Mouse (Mus musculus): ENCODE results near the gene Cldn1. TPM values are rescaled to one million over a fixed set of nuclear protein-coding genes. Genes with fewer than 3 reads are reported as not detected.
A peak's percentile ranks its signal among the peaks of the same experiment; 100 is the strongest.

The Cldn1 gene
- polyA plus RNA-seq, 1 experiment from 2014 or later = 44.0 TPM

DNA sequence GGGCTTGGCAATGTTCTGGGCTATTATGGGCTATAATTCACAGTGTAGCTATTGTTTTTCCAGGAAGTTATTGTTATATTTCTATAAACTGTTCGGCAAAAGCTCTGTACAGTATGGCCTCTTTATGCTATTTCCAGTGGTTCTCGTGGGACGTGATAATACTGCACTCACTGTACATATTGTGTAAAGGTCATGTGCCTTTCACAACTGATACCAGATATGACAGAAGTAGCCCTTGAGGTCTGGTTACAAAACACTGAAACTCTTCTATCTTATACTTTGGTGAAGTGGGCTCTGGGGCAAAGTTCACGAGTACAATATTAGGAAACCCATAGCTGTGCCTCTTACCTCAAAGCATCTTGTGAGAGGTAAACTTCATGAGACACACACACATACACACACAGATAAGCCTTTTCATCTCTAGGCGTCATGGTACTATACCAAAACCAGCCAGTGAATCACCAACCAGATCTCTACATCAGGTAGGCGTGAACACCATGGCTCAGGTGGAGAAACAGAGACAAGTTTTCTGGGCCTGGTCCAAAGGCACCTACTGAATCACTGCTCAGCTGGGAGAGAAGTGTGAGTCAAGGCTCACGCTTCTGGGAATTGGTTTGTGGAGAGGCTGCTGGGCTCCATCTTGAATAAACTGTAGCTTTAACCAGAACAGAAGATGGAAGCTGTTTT is 2.5 kb downstream of the Cldn1 start:
- Histone ChIP-seq H3K4me2 (replicated peaks; ENCODE audit: low read depth, low read length) (peak overlapping the region; percentile 33), H3K36me3 (ENCODE audit: insufficient read depth, low read length) (no peaks in the 10 kb centered on the region), H3K4me1 (ENCODE audit: insufficient read depth, low read length) (peaks cover 2% of the 10 kb centered on the region; the same call in 1 of the 2 replicates), H3K9ac (replicated peaks; ENCODE audit: low read length) (no peak overlapping the region), H3K9me3 (ENCODE audit: low read length) (no peaks in the 10 kb centered on the region), H3K27me3 (ENCODE audit: insufficient read depth, low read length) (no peaks in the 10 kb centered on the region), H3K4me3 (ENCODE audit: low read length) (peak overlapping the region; percentile 14; the same call in 1 of the 2 replicates), H3K27ac (ENCODE audit: low read length) (no peak overlapping the region)
- no peak for ATAC-seq (ENCODE audit: low FRiP score, low TSS enrichment)
- 80% methylated on average over 7 of the region's 7 CpGs for WGBS

GRCm38 (mm10) chr16:26368121-26368520 is 3.5 kb downstream of the Cldn1 start:
- peak; percentile 46 for ATAC-seq (ENCODE audit: low FRiP score, low TSS enrichment)
- Histone ChIP-seq H3K9ac (replicated peaks; ENCODE audit: low read length) (no peak overlapping the region), H3K4me3 (ENCODE audit: low read length) (no peak overlapping the region; the same call in 1 of the 2 replicates), H3K4me1 (ENCODE audit: insufficient read depth, low read length) (peaks cover 2% of the 10 kb centered on the region; the same call in 1 of the 2 replicates), H3K36me3 (ENCODE audit: insufficient read depth, low read length) (no peaks in the 10 kb centered on the region), H3K9me3 (ENCODE audit: low read length) (no peaks in the 10 kb centered on the region), H3K4me2 (replicated peaks; ENCODE audit: low read depth, low read length) (peak overlapping the region; percentile 30; the same call in 1 of the 2 replicates), H3K27ac (ENCODE audit: low read length) (peak overlapping the region; percentile 39; the same call in 1 of the 2 replicates), H3K27me3 (ENCODE audit: insufficient read depth, low read length) (no peaks in the 10 kb centered on the region)
- 61% methylated on average over 5 of the region's 5 CpGs for WGBS

- Histone ChIP-seq H3K4me1 (ENCODE audit: insufficient read depth, low read length) (no peaks in the 10 kb centered on the region), H3K4me3 (ENCODE audit: low read length) (no peak overlapping the region), H3K27ac (ENCODE audit: low read length) (no peak overlapping the region), H3K36me3 (ENCODE audit: insufficient read depth, low read length) (no peaks in the 10 kb centered on the region), H3K9ac (replicated peaks; ENCODE audit: low read length) (no peak overlapping the region), H3K27me3 (ENCODE audit: insufficient read depth, low read length) (no peaks in the 10 kb centered on the region), H3K4me2 (replicated peaks; ENCODE audit: low read depth, low read length) (no peak overlapping the region), H3K9me3 (ENCODE audit: low read length) (no peaks in the 10 kb centered on the region)
- no peak for ATAC-seq (ENCODE audit: low FRiP score, low TSS enrichment)
- WGBS = 26% methylated on average over 3 of the region's 3 CpGs
Measured at GRCm38 (mm10) chr16:26360694-26361093, 10.9 kb downstream of the Cldn1 start.

GRCm38 (mm10) chr16:26359619-26360018 is 12.0 kb downstream of the Cldn1 start:
- 69% methylated on average over 4 of the region's 4 CpGs for WGBS
- no peak overlapping the region for H3K4me2 ChIP-seq (replicated peaks; ENCODE audit: low read depth, low read length)
- no peak for ATAC-seq (ENCODE audit: low FRiP score, low TSS enrichment)
- H3K27ac ChIP-seq (ENCODE audit: low read length) = no peak overlapping the region
- H3K4me1 ChIP-seq (ENCODE audit: insufficient read depth, low read length) = no peaks in the 10 kb centered on the region
- no peak overlapping the region for H3K4me3 ChIP-seq (ENCODE audit: low read length)
- H3K27me3 ChIP-seq (ENCODE audit: insufficient read depth, low read length) = no peaks in the 10 kb centered on the region
- no peaks in the 10 kb centered on the region for H3K36me3 ChIP-seq (ENCODE audit: insufficient read depth, low read length)
- no peaks in the 10 kb centered on the region for H3K9me3 ChIP-seq (ENCODE audit: low read length)
- H3K9ac ChIP-seq (replicated peaks; ENCODE audit: low read length) = no peak overlapping the region

GRCm38 (mm10) chr16:26358898-26359297 is 12.7 kb downstream of the Cldn1 start:
- Histone ChIP-seq H3K27ac (ENCODE audit: low read length) (no peak overlapping the region), H3K4me1 (ENCODE audit: insufficient read depth, low read length) (no peaks in the 10 kb centered on the region), H3K4me3 (ENCODE audit: low read length) (no peak overlapping the region), H3K36me3 (ENCODE audit: insufficient read depth, low read length) (no peaks in the 10 kb centered on the region), H3K27me3 (ENCODE audit: insufficient read depth, low read length) (no peaks in the 10 kb centered on the region), H3K4me2 (replicated peaks; ENCODE audit: low read depth, low read length) (no peak overlapping the region), H3K9me3 (ENCODE audit: low read length) (no peaks in the 10 kb centered on the region), H3K9ac (replicated peaks; ENCODE audit: low read length) (no peak overlapping the region)
- WGBS = 93% methylated on average over 5 of the region's 5 CpGs
- ATAC-seq (ENCODE audit: low FRiP score, low TSS enrichment) = no peak

GRCm38 (mm10) chr16:26357863-26358780 is 13.5 kb downstream of the Cldn1 start:
- no peak for ATAC-seq (ENCODE audit: low FRiP score, low TSS enrichment)
- WGBS = 54% methylated on average over 5 of the region's 5 CpGs
- Histone ChIP-seq H3K27me3 (ENCODE audit: insufficient read depth, low read length) (no peaks in the 10 kb centered on the region), H3K4me3 (ENCODE audit: low read length) (no peak overlapping the region), H3K4me2 (replicated peaks; ENCODE audit: low read depth, low read length) (no peak overlapping the region), H3K9ac (replicated peaks; ENCODE audit: low read length) (no peak overlapping the region), H3K9me3 (ENCODE audit: low read length) (no peaks in the 10 kb centered on the region), H3K27ac (ENCODE audit: low read length) (no peak overlapping the region), H3K4me1 (ENCODE audit: insufficient read depth, low read length) (no peaks in the 10 kb centered on the region), H3K36me3 (ENCODE audit: insufficient read depth, low read length) (no peaks in the 10 kb centered on the region)

GRCm38 (mm10) chr16:26355513-26355912 is 16.1 kb downstream of the Cldn1 start:
- no peak for ATAC-seq (ENCODE audit: low FRiP score, low TSS enrichment)
- H3K9me3 ChIP-seq (ENCODE audit: low read length) = no peaks in the 10 kb centered on the region
- H3K4me3 ChIP-seq (ENCODE audit: low read length) = no peak overlapping the region
- WGBS = 94% methylated on average over 1 of the region's 1 CpGs
- no peaks in the 10 kb centered on the region for H3K36me3 ChIP-seq (ENCODE audit: insufficient read depth, low read length)
- no peaks in the 10 kb centered on the region for H3K4me1 ChIP-seq (ENCODE audit: insufficient read depth, low read length)
- no peak overlapping the region for H3K27ac ChIP-seq (ENCODE audit: low read length)
- no peaks in the 10 kb centered on the region for H3K27me3 ChIP-seq (ENCODE audit: insufficient read depth, low read length)
- no peak overlapping the region for H3K4me2 ChIP-seq (replicated peaks; ENCODE audit: low read depth, low read length)
- no peak overlapping the region for H3K9ac ChIP-seq (replicated peaks; ENCODE audit: low read length)

DNA sequence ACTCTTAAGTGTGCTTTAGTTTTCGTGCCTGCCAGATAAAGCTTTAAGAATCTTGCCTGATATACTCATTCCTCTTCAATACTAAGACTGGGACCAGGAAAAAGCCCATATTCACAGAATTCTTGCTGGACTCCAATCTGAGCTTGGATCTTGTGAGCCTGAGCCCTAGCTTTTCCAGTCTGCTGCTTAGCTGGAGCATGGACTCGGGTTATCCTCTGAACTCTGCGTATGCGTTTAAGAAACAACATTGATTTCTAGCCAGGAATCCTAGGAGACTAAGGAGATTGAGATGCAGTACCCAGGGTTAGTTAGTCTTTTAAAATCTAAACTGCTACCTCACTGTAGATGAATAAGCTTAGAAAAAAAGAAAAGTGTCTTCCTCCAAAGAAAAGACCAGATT is 20.9 kb downstream of the Cldn1 start:
- Histone ChIP-seq H3K27me3 (ENCODE audit: insufficient read depth, low read length) (no peaks in the 10 kb centered on the region), H3K4me3 (ENCODE audit: low read length) (no peak overlapping the region), H3K4me2 (replicated peaks; ENCODE audit: low read depth, low read length) (no peak overlapping the region), H3K9ac (replicated peaks; ENCODE audit: low read length) (no peak overlapping the region), H3K4me1 (ENCODE audit: insufficient read depth, low read length) (no peaks in the 10 kb centered on the region), H3K36me3 (ENCODE audit: insufficient read depth, low read length) (no peaks in the 10 kb centered on the region), H3K27ac (ENCODE audit: low read length) (no peak overlapping the region), H3K9me3 (ENCODE audit: low read length) (no peaks in the 10 kb centered on the region)
- 87% methylated on average over 4 of the region's 4 CpGs for WGBS
- no peak for ATAC-seq (ENCODE audit: low FRiP score, low TSS enrichment)

DNA sequence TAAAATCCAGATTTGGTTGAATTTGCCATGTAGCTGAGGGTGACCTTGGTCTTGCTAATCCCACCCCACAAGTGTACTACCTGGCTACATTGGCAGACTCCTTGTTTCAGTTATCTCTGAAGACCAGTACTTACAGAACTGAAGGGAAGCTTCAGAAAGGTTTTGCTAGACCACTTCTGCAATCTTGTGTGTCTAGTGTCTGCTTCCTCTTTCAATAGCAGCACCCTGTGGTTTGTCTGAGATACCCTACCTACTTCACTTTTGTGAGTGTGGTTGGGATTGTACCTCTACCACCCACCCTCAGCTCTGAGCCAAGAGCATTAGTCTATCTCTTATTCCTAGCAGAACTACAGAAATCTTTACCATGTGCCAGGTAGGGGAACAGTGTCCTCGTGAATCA is 22.8 kb downstream of the Cldn1 start:
- no peak overlapping the region for H3K27ac ChIP-seq (ENCODE audit: low read length)
- 96% methylated on average over 1 of the region's 1 CpGs for WGBS
- no peak for ATAC-seq (ENCODE audit: low FRiP score, low TSS enrichment)

GRCm38 (mm10) chr16:26316281-26316680 is 55.4 kb downstream of the Cldn1 start:
- Histone ChIP-seq H3K4me1 (ENCODE audit: insufficient read depth, low read length) (no peaks in the 10 kb centered on the region; the same call in 1 of the 2 replicates), H3K4me2 (replicated peaks; ENCODE audit: low read depth, low read length) (no peak overlapping the region), H3K9me3 (ENCODE audit: low read length) (no peaks in the 10 kb centered on the region), H3K9ac (replicated peaks; ENCODE audit: low read length) (no peak overlapping the region), H3K36me3 (ENCODE audit: insufficient read depth, low read length) (no peaks in the 10 kb centered on the region), H3K27ac (ENCODE audit: low read length) (no peak overlapping the region), H3K27me3 (ENCODE audit: insufficient read depth, low read length) (no peaks in the 10 kb centered on the region), H3K4me3 (ENCODE audit: low read length) (no peak overlapping the region)
- 78% methylated on average over 7 of the region's 7 CpGs for WGBS
- no peak for ATAC-seq (ENCODE audit: low FRiP score, low TSS enrichment)

More for the DNA sequence above, 22.8 kb downstream of the Cldn1 start:
- Histone ChIP-seq H3K27me3 (ENCODE audit: insufficient read depth, low read length) (no peaks in the 10 kb centered on the region), H3K4me1 (ENCODE audit: insufficient read depth, low read length) (no peaks in the 10 kb centered on the region), H3K4me3 (ENCODE audit: low read length) (no peak overlapping the region), H3K9me3 (ENCODE audit: low read length) (no peaks in the 10 kb centered on the region), H3K36me3 (ENCODE audit: insufficient read depth, low read length) (no peaks in the 10 kb centered on the region), H3K9ac (replicated peaks; ENCODE audit: low read length) (no peak overlapping the region), H3K4me2 (replicated peaks; ENCODE audit: low read depth, low read length) (no peak overlapping the region)
